Mouse (Mus musculus) erythroblast, embryonic 14.5 days (primary cell): ENCODE measurements around the gene Ccdc15. TPM values are rescaled to one million over a fixed set of nuclear protein-coding genes. Genes with fewer than 3 reads are reported as not detected.
"Not testable (repeated sequence)": the region's sequence is repeated elsewhere in the genome, so short reads cannot be mapped to it uniquely, and the experiment has no call there.

ENCODE experiments used
- H3K27me3 ChIP-seq: 2 replicates; pipeline ENCODE4 v1.6.1; 2012; ENCODE audit warnings: inconsistent platforms; ENCODE audit not compliant: control insufficient read depth
- H3K36me3 ChIP-seq: 2 replicates; pipeline ENCODE4 v1.6.1; 2012; ENCODE audit warnings: mild to moderate bottlenecking, inconsistent platforms; ENCODE audit not compliant: control insufficient read depth
- H3K4me1 ChIP-seq: 2 replicates; pipeline ENCODE4 v1.6.1; 2012; ENCODE audit warnings: inconsistent platforms; ENCODE audit not compliant: control insufficient read depth
- H3K4me3 ChIP-seq: replicated peaks from 2 replicates; pipeline ENCODE3; 2012; ENCODE audit warnings: moderate library complexity, mild to moderate bottlenecking, inconsistent platforms
- H3K9me3 ChIP-seq: 2 replicates; pipeline ENCODE4 v1.6.1; 2012; ENCODE audit warnings: low read length, inconsistent platforms, mixed read lengths; ENCODE audit not compliant: control insufficient read depth
- GATA1 ChIP-seq: IDR thresholded peaks from 2 replicates; pipeline ENCODE4 v1.6.1; 2012; ENCODE audit warnings: low read length, inconsistent platforms, mixed read lengths
- TAL1 ChIP-seq: IDR thresholded peaks from 3 replicates; pipeline ENCODE4 v1.6.1; 2012; ENCODE audit warnings: low read length, inconsistent platforms, mixed read lengths
- polyA plus RNA-seq: library from polyadenylated mRNA; stranded (reverse); fragments of >175 nt; gene quantifications from 2 replicates; pipeline ENCODE4 v1.2.3, GENCODE M21; 2012

Ccdc15 gene
- polyA plus RNA-seq, 1 experiment, result 0.13 TPM

DNA sequence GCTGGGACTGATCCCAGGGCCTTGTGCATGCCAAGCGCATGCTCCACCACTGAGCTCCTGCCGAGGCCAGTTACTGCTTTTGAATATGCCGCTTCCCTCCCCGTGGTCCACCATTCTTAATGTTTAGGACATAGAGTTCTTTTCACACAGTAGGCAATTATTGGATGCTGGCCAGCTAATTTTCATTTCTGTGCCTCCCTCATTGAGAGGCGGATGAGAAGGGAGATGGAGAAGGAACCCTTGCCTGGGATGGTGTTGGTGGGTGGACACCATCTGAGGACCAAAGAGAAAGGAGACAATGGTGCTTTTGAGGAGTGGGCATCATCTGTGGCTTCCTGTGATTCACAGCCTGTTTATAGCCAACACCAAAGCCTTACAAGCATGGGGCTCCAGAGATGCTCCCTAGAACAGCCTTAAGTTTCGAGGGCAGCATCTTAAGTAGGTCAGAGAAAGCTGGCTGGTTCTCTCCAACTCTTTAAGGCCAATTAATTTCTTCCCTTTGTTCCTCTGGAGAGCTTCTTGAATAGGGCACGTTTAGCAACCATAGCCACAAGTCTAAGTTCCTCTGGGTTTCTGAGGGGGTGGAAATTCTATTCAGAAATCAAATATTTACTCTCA lies 10.6 kb upstream of the Ccdc15 start:
- no peaks in the 10 kb centered on the region for H3K4me1 ChIP-seq
- no peaks in the 10 kb centered on the region for H3K9me3 ChIP-seq
- H3K36me3 ChIP-seq, result no peaks in the 10 kb centered on the region
- TF ChIP-seq GATA1, result no peak
- no peak for TF ChIP-seq TAL1
- H3K27me3 ChIP-seq, result no peaks in the 10 kb centered on the region
- no peak overlapping the region for H3K4me3 ChIP-seq

DNA sequence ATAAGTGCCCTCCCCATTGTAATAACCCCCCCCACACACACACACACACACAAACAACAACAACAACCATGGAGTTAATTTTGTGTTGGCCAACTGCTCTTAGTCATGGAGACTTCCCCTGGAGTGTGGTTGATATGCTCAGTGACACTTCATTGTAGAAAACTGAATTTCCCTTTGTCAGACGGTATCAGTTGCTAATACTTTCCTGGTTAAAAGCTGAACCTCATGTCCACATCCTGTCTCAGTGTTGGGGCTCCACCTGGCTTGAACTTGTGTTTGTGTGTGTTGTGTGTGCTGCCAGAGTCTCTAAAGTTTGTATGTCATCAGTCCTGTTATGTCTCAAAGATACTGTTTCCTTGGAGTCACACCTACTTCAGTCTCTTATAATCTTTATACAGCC lies 6.3 kb upstream of the Ccdc15 start:
- no peaks in the 10 kb centered on the region; the same call in 1 of the 2 replicates for H3K4me1 ChIP-seq
- no peak overlapping the region for H3K4me3 ChIP-seq
- no peak for TF ChIP-seq GATA1
- no peak for TF ChIP-seq TAL1
- no peaks in the 10 kb centered on the region for H3K9me3 ChIP-seq
- no peaks in the 10 kb centered on the region for H3K36me3 ChIP-seq
- no peaks in the 10 kb centered on the region; the same call in 1 of the 2 replicates for H3K27me3 ChIP-seq

DNA sequence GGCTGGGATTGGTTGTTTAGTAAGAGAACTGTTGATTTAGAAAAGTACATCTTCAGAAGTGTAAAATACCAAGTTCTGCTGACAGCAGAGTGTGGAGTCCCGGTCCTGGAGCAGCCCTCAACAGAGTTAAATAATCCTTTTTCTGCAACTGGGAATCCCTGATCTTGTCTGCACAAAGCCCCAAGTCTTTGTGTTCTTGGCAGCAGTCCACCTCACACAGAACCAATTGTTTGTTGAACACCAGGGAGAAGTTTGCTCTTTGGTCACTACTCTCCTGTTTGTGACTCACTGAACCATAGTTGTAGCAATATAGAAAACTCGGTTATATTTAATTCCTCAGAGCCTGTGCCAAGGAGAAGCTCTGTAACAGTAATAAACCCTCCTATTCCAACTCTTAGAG lies 3.0 kb upstream of the Ccdc15 start:
- H3K36me3 ChIP-seq, result no peaks in the 10 kb centered on the region
- no peak overlapping the region for H3K4me3 ChIP-seq
- peaks cover 14% of the 10 kb centered on the region for H3K4me1 ChIP-seq
- H3K27me3 ChIP-seq, result no peaks in the 10 kb centered on the region; the same call in 1 of the 2 replicates
- H3K9me3 ChIP-seq, result no peaks in the 10 kb centered on the region
- TF ChIP-seq TAL1 (no peak), GATA1 (no peak)

DNA sequence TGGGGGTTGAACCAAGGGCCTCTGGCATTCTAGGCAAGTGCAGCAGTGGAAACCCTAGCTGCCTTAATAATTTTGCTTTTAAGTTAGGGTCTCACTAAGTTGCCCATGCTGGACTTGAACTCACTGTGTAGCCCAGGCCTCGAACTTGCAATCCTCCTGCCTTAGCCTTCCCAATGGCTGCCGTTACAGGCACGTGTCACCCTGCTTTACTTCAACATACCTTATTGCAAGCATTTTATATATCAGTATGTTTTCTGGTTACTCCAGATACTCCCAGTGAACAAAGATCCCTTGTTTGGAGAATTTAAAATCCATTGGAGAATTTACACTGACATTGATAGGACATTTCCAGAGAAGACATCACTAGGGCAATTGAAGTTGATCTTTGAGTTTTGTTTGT lies 818 bp upstream of the Ccdc15 start:
- Histone ChIP-seq H3K36me3 (peaks cover 8% of the 10 kb centered on the region), H3K4me3 (peak overlapping the region; percentile 93), H3K27me3 (no peaks in the 10 kb centered on the region; the same call in 1 of the 2 replicates), H3K9me3 (no peaks in the 10 kb centered on the region), H3K4me1 (peaks cover 14% of the 10 kb centered on the region)
- TF ChIP-seq TAL1 (no peak), GATA1 (no peak)

DNA sequence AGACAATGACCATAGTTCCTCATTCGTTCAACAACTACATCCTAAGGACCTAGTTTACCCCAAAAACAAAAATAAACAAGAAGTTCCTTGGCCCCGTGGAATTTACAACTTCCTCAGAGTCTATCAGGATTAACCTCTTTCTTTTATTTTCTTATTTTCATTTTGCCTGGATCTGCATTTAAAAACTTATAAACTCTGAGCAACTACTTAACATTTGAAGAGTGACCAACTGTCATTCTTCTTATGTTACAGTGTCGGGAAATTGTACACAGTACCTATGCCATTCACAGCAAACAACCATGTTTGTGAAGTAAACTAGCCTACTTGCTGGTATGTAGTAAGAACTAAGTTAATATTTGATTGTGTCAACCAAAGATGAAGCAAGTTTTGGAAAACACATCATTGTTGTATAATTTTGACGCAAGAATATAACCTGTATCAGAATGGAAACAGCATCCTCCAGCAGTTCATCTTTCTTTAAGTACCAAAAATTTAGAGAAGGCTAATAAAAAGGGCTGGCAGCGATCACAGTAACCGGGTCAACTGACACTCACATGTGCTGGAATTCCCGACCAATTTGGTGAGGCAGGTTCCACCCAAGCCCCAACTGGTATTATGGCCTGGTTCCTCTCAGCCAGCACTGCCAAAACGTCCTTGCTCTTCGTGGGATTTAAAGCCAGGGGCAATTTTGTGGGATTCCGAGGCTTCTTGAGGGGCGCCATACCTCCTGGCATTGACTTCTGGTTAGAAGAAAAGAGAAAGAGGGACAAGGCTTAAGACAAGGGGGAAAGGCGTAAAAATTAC lies 846 bp downstream of the Ccdc15 start:
- Histone ChIP-seq H3K36me3 (peaks cover 21% of the 10 kb centered on the region), H3K27me3 (no peaks in the 10 kb centered on the region; the same call in 1 of the 2 replicates), H3K4me3 (peak overlapping the region; percentile 93), H3K9me3 (no peaks in the 10 kb centered on the region), H3K4me1 (peaks cover 14% of the 10 kb centered on the region)
- TF ChIP-seq GATA1 (no peak), TAL1 (no peak)

DNA sequence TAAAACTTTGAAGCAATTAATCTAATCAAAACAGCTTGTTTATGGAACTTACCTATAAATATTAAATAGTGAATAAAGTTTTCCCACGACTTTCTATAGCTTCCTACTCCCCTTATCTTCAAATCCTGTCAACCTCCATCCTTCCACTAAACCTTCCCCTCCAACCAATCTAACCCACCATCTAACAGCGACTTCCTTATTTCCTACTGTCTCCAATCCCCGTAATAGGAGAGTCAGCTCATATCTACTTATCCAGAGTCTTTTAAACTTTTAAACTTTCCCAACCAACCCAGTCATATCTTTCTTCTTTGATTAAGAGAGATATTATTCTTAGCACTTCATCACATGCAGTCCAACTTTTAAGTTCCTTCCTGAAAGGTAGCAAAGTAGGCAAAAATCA lies 2.8 kb downstream of the Ccdc15 start:
- TF ChIP-seq TAL1, result no peak
- no peak for TF ChIP-seq GATA1
- Histone ChIP-seq H3K4me1 (peaks cover 14% of the 10 kb centered on the region), H3K4me3 (no peak overlapping the region), H3K36me3 (peaks cover 34% of the 10 kb centered on the region), H3K27me3 (no peaks in the 10 kb centered on the region), H3K9me3 (no peaks in the 10 kb centered on the region)

DNA sequence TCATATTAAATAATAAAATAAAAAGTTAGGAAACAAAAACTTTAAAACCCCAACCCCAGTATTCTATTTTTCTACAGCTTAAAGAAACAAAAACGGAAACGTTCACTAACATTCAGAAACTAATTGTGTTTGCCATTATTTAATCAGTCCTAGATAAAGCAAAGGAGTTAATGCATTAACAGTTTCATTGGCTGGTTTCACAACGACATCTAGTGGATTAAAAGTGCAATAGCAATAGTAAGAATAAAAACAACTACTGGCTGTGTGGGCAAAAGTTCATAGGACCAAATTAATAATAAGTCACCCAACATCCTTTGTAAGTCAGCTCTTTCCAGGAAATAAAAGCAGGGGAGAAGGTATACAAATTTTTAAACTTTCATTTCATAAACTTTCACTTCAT lies 18.8 kb downstream of the Ccdc15 start:
- no peaks in the 10 kb centered on the region for H3K9me3 ChIP-seq
- peaks cover 13% of the 10 kb centered on the region for H3K36me3 ChIP-seq
- no peaks in the 10 kb centered on the region for H3K27me3 ChIP-seq
- no peak for TF ChIP-seq GATA1
- no peak for TF ChIP-seq TAL1
- H3K4me3 ChIP-seq, result no peak overlapping the region
- no peaks in the 10 kb centered on the region for H3K4me1 ChIP-seq

DNA sequence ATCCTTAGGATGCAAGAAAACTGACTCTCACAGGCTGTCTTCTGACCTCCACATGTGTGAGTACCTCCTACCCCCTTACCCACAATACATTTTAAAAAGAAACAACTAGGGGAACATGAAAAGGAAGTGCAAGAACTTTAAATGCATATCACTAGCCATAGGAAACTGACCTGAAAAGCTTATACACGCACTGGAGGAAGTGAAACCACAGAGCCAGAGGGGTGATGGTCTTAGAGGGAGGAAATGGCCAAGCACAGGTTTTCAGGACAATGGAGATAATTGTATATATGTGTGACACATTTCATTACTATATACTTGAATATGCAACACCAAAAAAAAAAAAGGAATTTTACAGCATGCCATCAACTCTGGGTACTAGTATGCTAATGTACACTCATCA lies 46.5 kb downstream of the Ccdc15 start:
- no peaks in the 10 kb centered on the region for H3K9me3 ChIP-seq
- peaks cover 30% of the 10 kb centered on the region for H3K36me3 ChIP-seq

DNA sequence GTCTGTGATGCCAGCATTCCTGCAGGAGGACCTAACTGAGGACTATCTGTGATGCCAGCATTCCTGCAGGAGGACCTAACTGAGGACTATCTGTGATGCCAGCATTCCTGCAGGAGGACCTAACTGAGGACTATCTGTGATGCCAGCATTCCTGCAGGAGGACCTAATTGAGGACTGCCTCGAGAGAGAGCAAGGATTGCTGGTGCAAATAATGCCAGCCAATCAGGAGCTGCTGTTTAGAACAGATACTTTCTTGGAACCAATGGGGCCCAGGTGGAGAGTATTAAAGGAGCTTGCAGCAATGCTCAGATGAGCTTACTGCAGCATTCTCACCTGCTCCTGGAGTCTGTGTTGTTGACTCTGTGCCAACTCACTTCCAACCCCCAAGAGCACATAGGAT lies 47.7 kb downstream of the Ccdc15 start:
- not testable (repeated sequence) for H3K4me3 ChIP-seq, H3K27me3 ChIP-seq, H3K9me3 ChIP-seq, H3K4me1 ChIP-seq
- H3K36me3 ChIP-seq, result peaks cover 25% of the 10 kb centered on the region

More for the DNA sequence above, 46.5 kb downstream of the Ccdc15 start:
- H3K4me1 ChIP-seq, result no peaks in the 10 kb centered on the region
- H3K27me3 ChIP-seq, result no peaks in the 10 kb centered on the region
- no peak for TF ChIP-seq GATA1
- TF ChIP-seq TAL1, result no peak
- H3K4me3 ChIP-seq, result no peak overlapping the region
